Mouse (Mus musculus) bone marrow macrophage, adult 2 months (primary cell): ENCODE results near the gene Grm1.

ENCODE experiments used
- CTCF ChIP-seq: IDR thresholded peaks from 2 replicates; pipeline ENCODE4 v1.5.1; 2012; ENCODE audit warnings: low read depth, mild to moderate bottlenecking, low read length, moderate library complexity
- POLR2A ChIP-seq: IDR thresholded peaks from 2 replicates; pipeline ENCODE4 v1.6.1; 2012; ENCODE audit warnings: mild to moderate bottlenecking, low read depth, low read length, borderline replicate concordance

DNA sequence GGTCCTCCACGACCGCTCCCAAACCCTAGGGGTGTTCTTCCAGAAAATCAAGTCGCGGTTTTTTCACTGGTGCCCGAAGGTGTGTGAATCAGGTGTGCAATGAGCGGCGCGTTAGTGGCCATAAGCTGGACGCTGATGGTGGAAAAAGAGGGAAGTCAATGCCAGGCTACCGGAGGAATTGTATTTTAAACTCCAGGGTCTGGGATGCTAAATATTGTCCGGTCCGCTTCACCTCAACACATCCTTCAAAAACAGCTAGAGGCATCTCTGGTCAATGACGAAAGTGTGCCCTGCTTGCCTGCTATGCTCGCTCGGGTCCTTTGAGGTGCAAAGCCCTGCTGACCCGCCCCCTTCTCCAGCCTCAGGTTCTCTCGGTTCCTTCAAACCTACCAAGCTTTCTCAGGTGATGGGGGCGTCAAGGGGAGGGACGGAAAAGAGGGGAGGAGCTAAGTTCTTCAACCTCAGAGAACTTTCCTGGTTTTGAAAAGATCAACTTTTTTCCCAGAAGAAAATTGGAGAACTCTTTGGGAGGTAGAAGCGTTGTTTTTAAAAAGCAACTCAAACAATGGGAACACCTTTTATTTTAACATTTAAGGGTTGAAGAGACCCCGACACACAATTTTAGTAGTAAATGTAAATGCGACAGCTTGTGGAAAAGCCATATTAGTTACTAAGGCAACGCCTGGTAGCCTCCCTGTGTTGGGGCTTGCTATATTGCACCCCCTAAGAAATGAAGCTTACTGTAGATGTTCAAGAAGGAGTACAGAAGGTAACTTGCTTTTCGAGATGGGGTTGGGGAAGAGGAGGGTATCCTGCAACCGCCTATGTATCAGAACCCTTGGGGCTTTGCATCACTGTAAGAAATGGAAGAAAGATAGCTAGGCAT lies 1.2 kb downstream of the Grm1 start:
- TF ChIP-seq POLR2A, result no peak
- no peak for TF ChIP-seq CTCF
